Mouse (Mus musculus) forebrain, embryonic 10.5 days (tissue): ENCODE results near the gene Tmem110. TPM values are rescaled to one million over a fixed set of nuclear protein-coding genes. Genes with fewer than 3 reads are reported as not detected.

Experiments used
- DNase-seq: peaks from one replicate; pipeline ENCODE4 v3.0.0-alpha.2; 2017; ENCODE audit warnings: low spot score; ENCODE audit errors: extremely low spot score
- H3K27ac ChIP-seq: fragments of 300-500 bp; sonication (generic); 2 replicates; pipeline ENCODE4 v1.5.1; 2016; ENCODE audit warnings: mild to moderate bottlenecking
- H3K27me3 ChIP-seq: fragments of 300-500 bp; sonication (generic); 2 replicates; pipeline ENCODE4 v1.6.1; 2016; ENCODE audit warnings: mild to moderate bottlenecking; ENCODE audit not compliant: poor library complexity, severe bottlenecking
- H3K36me3 ChIP-seq: fragments of 300-500 bp; sonication (generic); replicated peaks from 2 replicates; pipeline ENCODE4 v1.6.1; 2016; ENCODE audit warnings: mild to moderate bottlenecking, moderate library complexity
- H3K4me1 ChIP-seq: fragments of 300-500 bp; sonication (generic); 2 replicates; pipeline ENCODE4 v1.6.1; 2016
- H3K4me3 ChIP-seq: fragments of 300-500 bp; sonication (generic); 2 replicates; pipeline ENCODE4 v1.5.1; 2016; ENCODE audit warnings: mild to moderate bottlenecking, moderate library complexity
- H3K9me3 ChIP-seq: fragments of 300-500 bp; sonication (generic); 2 replicates; pipeline ENCODE4 v1.6.1; 2016; ENCODE audit warnings: mild to moderate bottlenecking, moderate library complexity
- WGBS: fragments of 180-500 bp; shearing (Covaris S2); methylation state at CpG from one replicate; pipeline ENCODE4 v1.1.7; 2016; 5-methylcytosine and 5-hydroxymethylcytosine counted together
- polyA plus RNA-seq: library from polyadenylated mRNA; unstranded; fragments of >200 nt; fragmentation: Nextera tagmentation; extraction: Ambion mirVana; gene quantifications from 2 replicates; pipeline ENCODE4 v1.2.1, GENCODE M21; 2016

Gene Tmem110
- polyA plus RNA-seq, 1 experiment from 2014 or later: 21.9 TPM

GRCm38 (mm10) chr14:30885298-30885697 is 59.9 kb downstream of the Tmem110 start:
- no peaks in the 10 kb centered on the region for H3K36me3 ChIP-seq
- no peaks in the 10 kb centered on the region for H3K27me3 ChIP-seq
- no peak for DNase-seq
- WGBS: 25% methylated on average over 3 of the region's 3 CpGs
- H3K9me3 ChIP-seq: no peaks in the 10 kb centered on the region
- peaks cover 7% of the 10 kb centered on the region for H3K4me1 ChIP-seq
- H3K4me3 ChIP-seq: no peak overlapping the region
- no peak overlapping the region for H3K27ac ChIP-seq

- H3K27me3 ChIP-seq: no peaks in the 10 kb centered on the region
- no peaks in the 10 kb centered on the region for H3K36me3 ChIP-seq
- no peak for DNase-seq
- no peaks in the 10 kb centered on the region for H3K9me3 ChIP-seq
- no peak within 1 kb of the TSS for H3K27ac ChIP-seq
- WGBS: 87% methylated on average over 3 of the region's 3 CpGs
- peaks cover 6% of the 10 kb centered on the region for H3K4me1 ChIP-seq
- no peak within 1 kb of the TSS for H3K4me3 ChIP-seq
Measured at GRCm38 (mm10) chr14:30886204-30886603, 60.8 kb downstream of the Tmem110 start, which contains the start of gene Itih4. Gene Itih4 (plus strand): TSS chr14:30886476.

GRCm38 (mm10) chr14:30888271-30888732 is 62.9 kb downstream of the Tmem110 start:
- H3K9me3 ChIP-seq: no peaks in the 10 kb centered on the region
- H3K27ac ChIP-seq: no peak overlapping the region
- no peaks in the 10 kb centered on the region for H3K27me3 ChIP-seq
- no peak overlapping the region for H3K4me3 ChIP-seq
- no peak for DNase-seq
- H3K4me1 ChIP-seq: peaks cover 6% of the 10 kb centered on the region
- H3K36me3 ChIP-seq: no peaks in the 10 kb centered on the region
- 31% methylated on average over 8 of the region's 9 CpGs for WGBS

- Histone ChIP-seq H3K4me1 (no peaks in the 10 kb centered on the region; the same call in 1 of the 2 replicates), H3K27me3 (no peaks in the 10 kb centered on the region), H3K4me3 (no peak overlapping the region), H3K27ac (no peak overlapping the region), H3K36me3 (no peaks in the 10 kb centered on the region), H3K9me3 (peaks cover 6% of the 10 kb centered on the region)
- 43% methylated on average over 3 of the region's 3 CpGs for WGBS
- DNase-seq: no peak
Measured at GRCm38 (mm10) chr14:30899972-30900371, 74.6 kb downstream of the Tmem110 start.

- Histone ChIP-seq H3K4me1 (no peaks in the 10 kb centered on the region), H3K36me3 (no peaks in the 10 kb centered on the region), H3K4me3 (no peak overlapping the region), H3K27me3 (no peaks in the 10 kb centered on the region), H3K27ac (no peak overlapping the region), H3K9me3 (peaks cover 6% of the 10 kb centered on the region)
- WGBS: 93% methylated on average over 5 of the region's 5 CpGs
- no peak for DNase-seq
Measured at GRCm38 (mm10) chr14:30902628-30903027, 77.2 kb downstream of the Tmem110 start.

- 72% methylated on average over 3 of the region's 3 CpGs for WGBS
- Histone ChIP-seq H3K4me3 (no peak overlapping the region), H3K9me3 (peaks cover 6% of the 10 kb centered on the region), H3K27ac (no peak overlapping the region), H3K27me3 (no peaks in the 10 kb centered on the region), H3K36me3 (no peaks in the 10 kb centered on the region), H3K4me1 (no peaks in the 10 kb centered on the region)
- DNase-seq: no peak
Measured at GRCm38 (mm10) chr14:30903036-30903435, 77.6 kb downstream of the Tmem110 start.

GRCm38 (mm10) chr14:30904307-30904706 is 78.9 kb downstream of the Tmem110 start:
- Histone ChIP-seq H3K9me3 (peaks cover 5% of the 10 kb centered on the region), H3K4me1 (no peaks in the 10 kb centered on the region)

GRCm38 (mm10) chr14:30906001-30906400 is 80.6 kb downstream of the Tmem110 start:
- Histone ChIP-seq H3K9me3 (no peaks in the 10 kb centered on the region), H3K27me3 (no peaks in the 10 kb centered on the region), H3K27ac (no peak overlapping the region), H3K4me3 (no peak overlapping the region), H3K36me3 (no peaks in the 10 kb centered on the region), H3K4me1 (no peaks in the 10 kb centered on the region)
- WGBS: 93% methylated on average over 6 of the region's 6 CpGs
- DNase-seq: no peak

More at GRCm38 (mm10) chr14:30904307-30904706, 78.9 kb downstream of the Tmem110 start:
- no peak overlapping the region for H3K27ac ChIP-seq
- WGBS: 90% methylated on average over 8 of the region's 8 CpGs
- no peaks in the 10 kb centered on the region for H3K27me3 ChIP-seq
- no peak for DNase-seq
- no peaks in the 10 kb centered on the region for H3K36me3 ChIP-seq
- no peak overlapping the region for H3K4me3 ChIP-seq

GRCm38 (mm10) chr14:30907814-30908265 is 82.5 kb downstream of the Tmem110 start:
- whole genome bisulfite sequencing: 87% methylated on average over 3 of the region's 3 CpGs
- H3K4me3 ChIP-seq: no peak overlapping the region
- H3K27me3 ChIP-seq: no peaks in the 10 kb centered on the region
- no peaks in the 10 kb centered on the region for H3K9me3 ChIP-seq
- no peak overlapping the region for H3K27ac ChIP-seq
- DNase-seq: no peak
- no peaks in the 10 kb centered on the region for H3K4me1 ChIP-seq
- no peaks in the 10 kb centered on the region for H3K36me3 ChIP-seq

- H3K4me3 ChIP-seq: no peak overlapping the region
- DNase-seq: no peak
- no peaks in the 10 kb centered on the region for H3K36me3 ChIP-seq
- no peak overlapping the region for H3K27ac ChIP-seq
- H3K27me3 ChIP-seq: no peaks in the 10 kb centered on the region
- H3K4me1 ChIP-seq: no peaks in the 10 kb centered on the region
- H3K9me3 ChIP-seq: no peaks in the 10 kb centered on the region
- WGBS: 94% methylated on average over 8 of the region's 8 CpGs
Measured at GRCm38 (mm10) chr14:30911141-30911540, 85.8 kb downstream of the Tmem110 start.

- H3K27me3 ChIP-seq: no peaks in the 10 kb centered on the region
- no peaks in the 10 kb centered on the region for H3K36me3 ChIP-seq
- H3K4me3 ChIP-seq: no peak overlapping the region
- 86% methylated on average over 8 of the region's 8 CpGs for WGBS
- no peak for DNase-seq
- H3K4me1 ChIP-seq: no peaks in the 10 kb centered on the region
- H3K27ac ChIP-seq: no peak overlapping the region
- no peaks in the 10 kb centered on the region for H3K9me3 ChIP-seq
Measured at GRCm38 (mm10) chr14:30912641-30913040, 87.3 kb downstream of the Tmem110 start.

- no peaks in the 10 kb centered on the region for H3K4me1 ChIP-seq
- no peaks in the 10 kb centered on the region for H3K27me3 ChIP-seq
- DNase-seq: no peak
- no peaks in the 10 kb centered on the region for H3K36me3 ChIP-seq
- H3K27ac ChIP-seq: no peak overlapping the region
- no peak overlapping the region for H3K4me3 ChIP-seq
- no peaks in the 10 kb centered on the region for H3K9me3 ChIP-seq
- WGBS: 84% methylated on average over 5 of the region's 5 CpGs
Measured at GRCm38 (mm10) chr14:30913404-30913803, 88.0 kb downstream of the Tmem110 start.

- DNase-seq: no peak
- H3K4me1 ChIP-seq: no peaks in the 10 kb centered on the region
- WGBS: 92% methylated on average over 1 of the region's 1 CpGs
- H3K36me3 ChIP-seq: no peaks in the 10 kb centered on the region
- H3K27me3 ChIP-seq: no peaks in the 10 kb centered on the region
- no peak overlapping the region for H3K4me3 ChIP-seq
- no peak overlapping the region for H3K27ac ChIP-seq
- no peaks in the 10 kb centered on the region for H3K9me3 ChIP-seq
Measured at GRCm38 (mm10) chr14:30916516-30916915, 91.1 kb downstream of the Tmem110 start.
